Mouse (Mus musculus): ENCODE measurements around the gene Rgs16.

Gene Rgs16

DNA sequence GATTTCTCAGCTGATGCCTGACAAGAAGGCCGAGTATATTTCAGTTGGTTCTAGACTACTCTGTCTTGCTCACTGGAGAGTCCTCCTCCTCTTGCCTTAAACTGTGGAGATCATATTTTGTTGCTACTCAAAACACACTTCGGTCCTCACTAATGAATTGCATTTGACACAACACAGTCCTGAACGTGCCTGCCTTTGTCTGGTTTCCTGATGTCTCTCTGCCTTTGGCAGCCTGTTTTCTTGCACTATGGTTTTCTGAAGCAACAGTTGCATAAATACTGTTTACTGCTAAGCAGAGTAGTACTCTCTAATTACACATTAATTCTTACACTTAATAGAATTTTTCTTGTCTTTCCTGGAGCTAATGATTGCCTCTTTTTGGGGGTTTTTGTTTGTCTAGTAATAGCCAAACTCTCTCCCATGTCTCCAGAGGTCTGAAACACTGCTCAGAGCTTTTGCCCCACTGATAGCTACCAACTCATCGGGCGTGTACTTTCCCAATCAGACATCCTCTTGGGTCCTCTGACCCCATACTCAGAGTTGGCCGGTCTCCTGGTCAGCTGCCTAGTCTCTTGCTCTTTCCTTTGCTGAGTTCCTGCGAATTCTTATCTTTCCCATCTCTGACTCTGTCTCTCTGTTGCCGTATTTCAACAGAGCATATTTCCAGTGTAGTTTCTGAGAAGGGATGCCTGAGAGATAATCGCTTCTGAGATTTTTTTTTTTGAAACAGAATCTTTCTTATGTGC lies 18.4 kb upstream of the Rgs16 start:
- no peak for DNase-seq

DNA sequence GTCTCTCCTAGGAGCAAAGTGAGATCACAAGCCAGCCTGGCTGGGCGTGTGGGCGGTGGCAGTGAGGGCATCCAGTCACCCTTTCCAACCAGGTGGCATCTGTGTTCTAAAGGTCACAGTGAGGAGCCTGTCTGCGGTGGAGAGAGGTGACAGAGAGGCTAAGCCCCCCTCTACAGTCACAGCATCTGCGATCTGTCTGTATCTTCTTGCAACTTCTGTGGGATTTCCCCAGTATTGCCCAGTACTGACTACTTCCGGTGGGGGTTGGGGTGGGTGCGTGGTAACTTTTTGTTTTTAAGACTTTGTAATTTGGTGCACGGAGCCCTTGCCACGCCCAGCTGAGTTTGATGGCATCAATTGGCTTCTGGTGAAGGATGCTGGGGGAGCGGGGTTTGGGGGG lies 16.7 kb upstream of the Rgs16 start:
- no peak for DNase-seq

DNA sequence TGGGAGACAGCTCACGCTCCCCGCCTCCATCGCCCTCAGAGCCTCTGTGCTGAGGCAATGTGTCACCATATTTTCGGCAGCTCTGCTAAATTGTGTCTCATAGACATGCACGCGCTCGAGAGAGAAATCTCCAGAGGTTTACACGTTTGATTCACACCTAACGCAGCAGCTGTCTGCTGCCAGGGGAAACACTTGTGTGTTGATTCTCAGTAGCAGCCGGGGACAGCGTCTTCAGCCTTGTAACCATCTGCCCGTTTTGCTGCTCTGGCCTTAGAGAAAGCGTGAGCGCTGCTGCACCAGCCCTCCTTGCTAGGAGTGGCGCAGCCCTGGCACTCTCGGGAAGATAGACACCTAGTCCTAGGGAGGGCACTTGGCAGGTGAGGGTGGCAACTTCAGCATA lies 13.5 kb upstream of the Rgs16 start:
- DNase-seq: no peak

DNA sequence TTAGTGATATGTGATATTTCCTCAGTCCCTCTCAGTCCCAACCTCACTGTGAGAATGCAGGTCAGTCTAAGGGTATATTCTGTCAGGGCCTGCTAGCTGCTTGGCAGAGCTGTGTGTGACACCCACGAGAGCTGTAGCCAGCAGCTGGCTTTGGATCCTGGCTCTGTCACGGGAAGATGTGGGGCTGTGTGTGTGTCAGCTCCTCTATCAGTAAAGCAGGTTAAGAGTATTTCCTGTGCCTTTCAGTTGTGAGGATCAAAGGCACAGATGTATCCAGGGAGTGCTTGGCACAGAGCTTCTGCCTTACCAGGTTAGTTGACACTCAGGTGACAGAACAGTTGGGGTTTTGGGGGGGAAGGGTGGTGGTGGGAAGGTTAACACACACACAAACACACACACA lies 10.3 kb upstream of the Rgs16 start:
- DNase-seq: no peak

DNA sequence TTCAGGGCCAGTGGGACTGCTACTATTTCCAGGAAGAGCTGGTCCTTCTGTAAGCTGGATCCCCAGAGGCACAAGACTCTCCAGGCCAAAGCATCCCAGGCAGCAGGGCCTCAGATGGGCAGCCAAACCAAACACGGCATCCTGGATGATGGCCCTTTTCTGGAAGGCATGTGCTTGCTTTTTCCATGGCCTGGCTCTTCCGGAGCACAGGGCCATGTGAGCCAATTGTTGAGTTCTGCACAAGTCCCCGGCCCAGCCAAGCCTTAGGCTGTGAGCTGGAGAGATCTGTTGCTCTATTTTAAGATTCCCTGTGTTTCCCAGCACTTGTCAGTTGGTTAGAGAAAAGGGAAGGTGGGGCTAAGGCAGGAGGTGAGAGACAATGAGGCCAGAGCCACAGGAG lies 9.5 kb upstream of the Rgs16 start:
- DNase-seq: no peak

DNA sequence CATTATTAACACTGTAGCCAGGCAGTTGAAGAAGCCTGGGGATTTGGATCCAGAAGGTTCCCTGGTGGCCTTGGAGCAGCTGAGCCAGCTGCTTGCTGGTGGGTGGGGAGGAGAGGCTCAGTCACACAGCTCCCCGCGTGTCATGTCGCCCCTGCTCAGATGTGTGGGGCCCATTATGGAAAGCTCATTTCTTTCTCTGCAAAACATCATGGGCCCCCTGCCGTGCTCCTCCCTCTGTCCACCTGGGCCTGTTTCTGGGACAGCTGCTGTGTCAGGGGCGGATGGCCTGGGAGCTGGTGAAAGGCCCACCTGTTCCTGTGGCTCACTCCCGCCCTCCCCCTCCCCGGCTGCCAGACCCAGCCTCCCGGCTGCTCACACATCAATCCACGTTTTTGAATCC lies 7.0 kb upstream of the Rgs16 start:
- DNase-seq: no peak

DNA sequence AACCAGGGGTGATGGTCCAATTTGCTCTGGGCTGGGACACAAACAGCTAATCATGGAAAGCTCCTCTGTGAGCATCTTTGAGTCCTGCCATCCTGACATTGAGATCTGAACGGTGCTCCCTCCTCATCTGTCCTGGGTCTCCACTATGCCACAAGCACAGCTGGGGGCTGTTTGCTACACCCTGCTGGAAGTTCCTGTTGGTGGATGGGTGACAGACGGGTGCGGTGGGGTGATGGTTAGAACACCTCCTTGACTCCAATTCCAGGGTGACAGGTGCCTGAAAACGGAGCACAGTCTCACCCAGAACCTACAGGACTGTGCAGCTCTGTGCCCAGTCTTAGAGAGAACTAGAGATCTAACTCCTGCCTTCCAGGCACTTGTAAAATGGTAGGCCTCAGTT lies 5.3 kb upstream of the Rgs16 start:
- DNase-seq: no peak

DNA sequence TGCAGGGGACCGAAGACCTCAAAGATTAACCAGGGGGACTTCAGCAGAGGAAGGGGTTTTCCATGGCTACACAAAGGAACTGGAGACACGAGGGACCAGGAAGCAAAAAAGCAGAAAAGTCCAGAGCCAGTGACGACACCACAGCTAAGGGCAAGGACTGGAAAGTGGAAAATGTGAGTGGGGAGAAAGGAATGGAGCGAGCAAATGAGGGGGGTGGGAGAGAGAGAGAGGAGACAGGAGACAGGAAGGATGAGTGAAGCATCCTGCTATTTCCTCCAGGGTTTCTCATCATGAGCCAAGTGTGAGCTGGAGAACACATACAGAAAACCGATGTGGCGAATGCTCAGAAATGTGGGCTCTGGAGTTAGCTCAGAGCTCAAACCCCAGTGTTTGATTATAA lies 4.1 kb upstream of the Rgs16 start:
- DNase-seq: no peak

DNA sequence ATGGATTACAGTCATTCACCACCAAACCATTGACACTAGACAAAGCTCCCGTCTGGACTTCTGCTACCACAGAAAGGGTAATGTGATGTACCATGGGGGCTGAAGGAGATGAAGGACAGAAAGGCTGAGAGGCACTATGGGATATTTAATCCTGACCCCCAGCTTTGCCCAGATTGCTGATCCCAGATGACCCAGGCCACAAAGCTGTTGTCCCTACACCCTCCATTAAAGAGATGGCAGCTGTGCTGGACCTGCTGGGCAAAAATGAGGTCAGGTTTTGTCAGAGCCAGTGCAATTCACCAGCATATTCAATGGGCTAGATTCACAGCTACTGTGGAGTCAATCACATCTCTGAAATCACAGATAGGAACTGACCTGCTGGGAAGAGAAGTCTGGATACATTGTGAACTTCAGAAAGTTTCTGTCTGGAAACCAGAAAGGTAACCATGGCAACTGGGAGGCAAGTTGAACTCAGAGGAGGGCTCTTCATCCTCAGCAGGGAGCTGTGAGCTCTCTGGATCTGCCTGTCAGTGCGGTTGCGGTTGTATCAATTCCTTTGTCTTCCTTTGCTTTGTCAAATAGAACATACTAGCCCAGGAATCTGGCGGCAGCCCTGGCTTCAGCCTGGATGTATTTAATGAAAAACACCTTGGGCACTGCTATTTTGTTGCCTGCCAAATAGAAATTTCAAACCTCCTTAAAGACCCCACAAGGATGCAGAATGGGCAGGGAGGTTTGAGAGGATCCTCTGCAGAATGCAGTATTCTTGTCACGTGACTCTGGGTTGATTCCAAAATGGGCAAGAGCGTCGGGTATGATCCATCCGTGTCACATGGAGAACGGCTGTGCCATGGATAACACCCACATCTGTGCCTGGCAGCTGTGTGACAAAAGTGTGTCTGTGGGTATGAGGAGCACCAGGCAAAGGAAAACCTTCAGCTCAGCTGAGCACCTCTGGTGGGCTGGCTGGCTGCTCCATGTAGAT lies 2.8 kb upstream of the Rgs16 start:
- DNase-seq: no peak

DNA sequence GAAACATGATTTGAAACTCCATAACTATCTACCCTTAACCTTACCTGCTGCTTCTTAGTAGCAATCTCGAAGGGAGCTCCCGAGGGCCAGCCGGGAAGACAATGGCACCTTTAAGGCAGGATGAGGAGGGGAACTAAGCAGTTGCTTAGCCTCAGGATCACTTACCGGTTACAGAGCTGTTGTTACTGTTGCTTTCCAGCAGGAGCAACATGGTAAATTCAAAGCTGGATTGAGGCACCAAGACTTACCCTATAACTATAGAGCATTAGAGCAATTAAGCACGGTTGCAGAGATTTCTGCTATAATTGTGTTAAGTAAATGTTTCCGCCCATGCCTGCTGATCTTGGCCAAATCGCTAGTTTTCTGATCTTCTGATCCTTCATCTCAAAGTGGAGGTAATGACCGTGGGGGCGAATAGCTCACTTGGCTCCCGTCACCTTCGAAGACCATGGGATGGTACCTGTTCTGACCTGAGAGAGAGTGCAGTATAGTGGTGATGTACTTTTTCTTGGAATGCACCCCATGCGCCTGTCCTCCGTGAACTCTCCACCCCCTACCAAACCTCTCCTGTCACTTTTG lies 623 bp upstream of the Rgs16 start:
- DNase-seq: no peak

DNA sequence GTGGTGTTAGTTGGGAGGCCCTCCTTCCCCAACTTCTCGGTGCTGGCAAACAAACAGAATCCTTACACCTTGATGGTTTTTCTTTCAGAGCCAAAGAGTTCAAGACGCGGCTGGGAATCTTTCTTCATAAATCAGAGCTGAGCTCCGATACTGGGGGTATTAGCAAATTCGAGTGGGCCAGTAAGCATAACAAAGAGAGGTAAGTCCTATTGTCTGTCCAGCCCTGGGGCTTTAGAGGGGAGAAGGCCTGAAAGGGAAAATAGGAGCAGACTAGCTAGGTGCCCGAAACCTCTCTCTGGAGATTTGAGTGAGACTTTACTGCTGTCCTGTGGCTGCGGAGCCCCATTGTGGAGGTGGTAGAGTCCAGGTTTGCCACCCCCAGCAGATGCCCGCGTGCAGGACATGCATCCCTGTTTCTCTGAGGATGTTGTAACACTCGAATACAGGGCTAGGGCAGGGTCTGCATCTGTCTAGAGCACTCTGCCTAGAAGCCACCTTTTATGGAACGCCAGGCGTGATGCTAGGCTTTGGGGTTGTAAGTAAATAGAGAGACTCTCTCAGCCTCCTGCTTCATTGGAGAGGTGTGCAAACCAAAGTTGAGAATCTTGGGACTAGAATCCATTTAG lies 739 bp downstream of the Rgs16 start:
- DNase-seq: no peak

DNA sequence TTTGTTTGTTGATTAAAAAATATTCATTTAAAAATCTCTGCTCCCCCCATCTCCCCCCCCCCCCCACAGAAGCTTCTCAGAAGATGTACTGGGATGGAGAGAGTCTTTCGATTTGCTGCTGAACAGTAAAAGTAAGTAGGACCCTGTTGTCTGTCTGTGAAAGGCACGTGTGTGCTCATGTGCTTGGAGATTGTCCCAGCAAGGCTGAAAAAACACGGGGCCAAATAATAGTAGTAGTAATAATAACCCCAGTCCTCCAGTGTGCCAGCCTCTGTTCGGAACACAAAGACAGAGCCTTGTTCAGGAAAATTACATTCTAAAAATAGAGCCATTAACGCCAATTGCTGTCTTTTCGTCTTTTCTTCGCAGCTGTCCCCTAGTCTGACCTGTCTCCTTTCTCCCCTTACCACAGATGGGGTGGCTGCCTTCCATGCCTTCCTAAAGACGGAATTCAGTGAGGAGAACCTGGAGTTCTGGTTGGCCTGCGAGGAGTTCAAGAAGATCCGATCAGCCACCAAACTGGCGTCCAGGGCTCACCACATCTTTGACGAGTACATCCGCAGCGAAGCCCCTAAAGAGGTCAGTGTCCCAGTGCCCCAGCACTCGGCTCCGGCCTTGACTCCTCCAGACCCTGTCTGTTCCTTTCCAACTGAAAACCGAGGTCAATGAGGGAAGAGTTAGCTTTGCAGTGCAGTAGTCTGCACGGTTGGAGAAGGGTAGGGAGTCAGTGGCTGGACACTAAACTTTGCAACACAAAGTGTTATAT lies 1.6 kb downstream of the Rgs16 start:
- DNase-seq: no peak

DNA sequence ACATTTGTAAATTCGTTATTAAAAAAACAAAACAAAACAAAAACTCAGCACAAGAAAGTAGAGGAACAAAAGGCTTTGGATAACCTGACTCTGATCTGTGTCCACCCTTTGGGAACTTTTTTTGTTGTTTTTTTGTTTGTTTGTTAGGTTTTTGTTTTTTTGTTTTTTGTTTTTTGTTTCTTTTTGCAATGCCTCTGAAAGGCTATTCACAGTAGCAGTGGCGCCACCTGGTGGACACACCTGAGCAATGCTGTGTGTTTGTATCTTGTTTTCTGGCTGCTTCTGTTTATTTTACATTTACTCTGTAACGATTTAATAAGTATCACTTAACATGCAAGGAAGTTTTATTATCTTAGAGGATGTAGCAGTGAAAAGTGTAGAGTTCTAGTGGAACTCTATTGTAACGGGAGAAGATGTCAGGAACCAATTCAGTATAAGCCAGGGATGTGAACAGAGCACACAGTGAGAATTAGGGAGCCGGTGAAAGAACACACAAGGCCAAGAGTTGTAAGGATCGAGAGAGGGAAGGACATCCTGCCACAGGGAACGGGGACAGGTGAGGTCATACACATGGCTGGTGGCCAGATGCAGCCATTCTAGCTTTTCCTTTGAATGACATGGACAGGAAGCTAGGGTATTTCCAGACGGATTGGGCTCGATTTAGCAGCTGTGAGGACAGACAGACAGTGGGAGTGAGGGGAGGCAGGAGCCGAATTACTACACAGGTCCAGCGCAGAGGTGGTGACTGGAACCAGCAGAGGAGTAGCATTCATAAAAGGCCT lies 2.4 kb downstream of the Rgs16 start:
- DNase-seq: peak; percentile 66

DNA sequence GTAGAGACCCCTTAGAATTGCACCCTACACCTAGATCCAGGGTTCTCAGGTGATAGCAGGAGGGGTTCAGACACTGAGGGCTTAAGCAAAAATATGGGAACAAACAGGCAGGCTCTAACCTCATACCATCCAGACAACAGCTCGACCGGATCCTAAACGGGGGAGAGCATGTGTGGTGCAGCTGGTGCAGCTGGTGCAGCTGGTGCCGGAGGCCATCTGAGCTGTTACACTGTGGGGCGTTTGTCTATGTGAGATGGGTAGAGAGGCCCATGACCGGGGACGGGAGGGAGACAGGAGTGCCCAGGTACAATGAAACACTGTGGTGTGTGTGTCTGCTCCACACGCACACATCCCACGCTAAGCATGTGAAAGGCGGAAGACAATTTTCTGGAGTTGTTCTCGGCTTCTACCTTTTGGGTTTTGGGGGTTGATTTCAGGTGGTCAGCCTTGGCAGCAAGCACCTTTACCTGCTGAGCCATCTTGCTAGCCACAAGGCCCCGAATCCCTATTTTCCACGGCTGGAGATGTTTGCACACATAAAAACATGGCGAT lies 6.0 kb downstream of the Rgs16 start:
- no peak for DNase-seq

DNA sequence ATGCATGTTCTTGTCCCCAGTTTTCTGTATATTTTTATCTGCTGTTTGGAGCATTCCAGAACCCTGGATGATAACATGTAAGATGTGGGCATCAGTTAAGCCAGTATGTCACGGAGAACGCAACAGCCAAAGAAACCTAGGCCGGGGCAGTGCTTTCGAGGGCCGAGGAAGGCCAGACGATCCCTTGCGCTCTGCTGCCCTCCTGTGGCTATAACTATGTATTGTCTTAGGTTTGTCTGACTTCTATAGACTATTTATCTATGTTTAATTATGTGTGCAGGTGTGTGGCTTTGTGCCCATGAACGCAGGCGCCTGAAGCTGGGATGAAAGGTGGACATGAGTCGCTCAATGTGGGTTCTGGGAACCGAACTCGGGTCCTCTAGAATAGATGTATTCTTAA lies 6.6 kb downstream of the Rgs16 start:
- peak; percentile 58 for DNase-seq

DNA sequence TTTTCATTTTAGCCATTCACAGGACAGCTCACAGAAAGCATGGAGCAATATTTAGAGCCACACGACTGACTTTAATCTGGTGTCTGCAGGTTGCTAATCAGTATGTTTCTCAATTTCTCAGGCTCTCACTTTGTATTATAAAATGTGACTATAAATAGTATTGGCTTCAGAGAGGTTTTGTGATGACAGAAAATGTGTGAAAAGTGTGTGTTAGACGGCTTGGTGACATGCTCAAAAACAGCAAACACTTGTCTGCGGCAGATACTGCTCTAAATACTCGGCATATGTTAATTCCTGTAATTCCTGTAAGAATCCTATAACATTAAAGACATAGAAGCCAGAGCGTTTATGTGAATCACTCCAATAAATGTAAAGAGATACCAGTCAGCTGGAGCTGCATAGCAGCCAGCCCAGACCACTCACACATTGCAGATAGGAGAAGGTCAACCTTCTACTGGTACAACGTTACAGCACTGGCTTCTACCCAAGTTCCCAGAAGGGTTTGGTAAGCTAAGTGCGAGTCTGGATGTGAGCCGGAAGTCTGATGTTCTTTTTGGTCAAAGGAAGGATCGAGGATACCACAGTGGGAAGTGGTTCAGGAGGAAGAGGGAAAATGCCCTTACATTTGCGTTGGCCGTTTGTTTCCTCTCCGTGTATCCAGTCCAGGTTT lies 7.8 kb downstream of the Rgs16 start:
- DNase-seq: no peak

DNA sequence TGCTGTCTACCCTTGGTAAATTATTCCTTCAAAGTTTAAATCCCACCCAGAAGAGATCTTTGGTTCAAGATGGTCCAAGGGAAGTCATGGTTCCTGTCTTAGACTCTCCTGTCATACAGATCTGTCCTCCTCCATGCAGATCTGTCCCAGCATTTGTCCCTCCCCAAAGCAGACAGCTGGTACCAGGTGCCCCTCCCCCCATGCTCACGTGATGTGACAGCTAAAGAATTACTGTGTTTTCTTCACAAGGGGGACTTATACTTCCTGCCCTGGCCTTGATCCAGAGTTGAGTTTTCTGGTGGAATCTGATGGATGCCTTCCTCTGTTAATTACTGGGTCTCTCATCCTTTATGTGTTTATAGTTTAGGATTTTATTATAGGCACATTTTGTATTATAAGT lies 8.4 kb downstream of the Rgs16 start:
- DNase-seq: no peak

DNA sequence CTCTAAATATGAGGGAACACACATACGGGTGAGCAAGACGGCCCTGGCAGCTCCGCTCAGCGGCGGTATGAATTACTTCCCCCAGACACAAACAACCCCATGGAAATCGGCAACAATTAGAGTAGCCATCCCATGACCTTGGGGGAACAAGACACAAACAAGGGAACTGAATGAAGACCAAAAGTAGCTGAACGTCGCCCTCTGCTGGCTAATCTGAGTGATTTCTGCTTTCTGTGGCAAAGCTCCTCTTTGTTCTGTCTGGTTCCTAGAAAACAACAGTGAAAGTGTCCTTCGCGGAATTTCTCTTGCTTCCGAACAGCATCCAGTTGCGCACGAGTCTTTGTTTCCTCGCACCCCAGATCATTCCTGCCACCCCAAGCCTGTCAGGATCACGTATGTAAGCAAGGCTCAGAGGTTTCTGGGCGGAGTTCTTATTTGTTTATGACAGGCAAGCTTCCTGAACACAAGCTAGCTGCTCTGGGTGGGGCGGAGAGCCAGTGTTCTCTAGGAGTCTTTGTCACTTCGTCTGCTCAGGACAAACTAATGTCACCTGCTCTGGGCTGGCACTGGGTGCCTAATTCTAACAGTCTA lies 9.2 kb downstream of the Rgs16 start, which contains the start of gene Rnasel:
Rnasel (plus strand) TSS at position 216 of the 591 bp plus-strand sequence.
- DNase-seq: no peak

DNA sequence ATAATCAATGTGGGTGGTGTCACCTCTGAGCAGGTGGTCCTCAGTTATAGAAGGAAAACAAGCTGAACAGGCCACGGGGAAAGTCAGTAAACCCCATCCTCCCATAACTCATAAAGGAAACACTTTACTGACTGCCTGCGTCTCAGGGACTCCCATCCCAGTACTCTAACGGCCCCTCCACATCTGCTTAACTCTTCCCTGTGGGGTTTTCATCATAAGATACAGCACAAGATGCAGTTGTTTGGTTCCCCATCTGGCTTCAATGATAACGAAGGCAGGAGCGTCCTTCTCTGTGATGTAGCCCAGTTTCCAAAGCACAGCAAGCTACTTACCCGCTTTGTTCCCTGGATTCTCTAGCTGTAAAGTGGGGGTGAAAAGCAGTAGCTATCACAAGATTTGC lies 9.9 kb downstream of the Rgs16 start:
- DNase-seq: no peak

DNA sequence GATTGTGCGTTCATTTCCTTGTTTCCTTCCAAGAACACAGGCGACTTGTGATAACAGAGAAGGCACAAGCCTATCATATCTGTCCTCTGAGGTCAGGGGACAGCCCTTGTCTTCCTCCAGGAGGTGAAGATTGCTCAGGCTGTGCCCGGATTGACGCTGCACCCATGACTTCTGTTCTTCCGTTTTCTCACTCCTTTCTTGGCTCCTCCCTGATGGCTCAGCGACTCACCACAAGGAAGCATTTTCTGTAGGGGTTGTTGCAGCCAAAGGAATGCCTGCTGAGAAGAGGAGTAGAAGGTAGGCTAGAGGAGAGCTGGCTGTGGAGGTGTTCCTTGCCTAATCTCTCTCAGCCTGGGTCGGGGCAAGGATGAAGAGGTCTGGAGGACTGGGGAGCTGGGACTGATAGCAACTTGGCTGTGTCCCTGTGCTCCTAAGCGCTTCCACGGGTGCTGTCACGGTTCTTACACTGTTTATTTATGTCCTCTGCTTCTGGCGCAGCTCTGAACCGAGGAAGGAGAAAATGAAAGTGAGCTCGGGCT lies 11.7 kb downstream of the Rgs16 start:
- no peak for DNase-seq

All from cerebellum, adult 11-12 months (tissue).